Mouse (Mus musculus) brain, embryonic 14.5 days (tissue): ENCODE measurements around the gene Klhdc9.

Experiments
- CTCF ChIP-seq: fragments of 200-500 bp; IDR thresholded peaks from 2 replicates; pipeline ENCODE4 v1.5.1; 2012; ENCODE audit warnings: inconsistent platforms, mild to moderate bottlenecking, moderate library complexity, borderline replicate concordance; ENCODE audit not compliant: insufficient read depth, insufficient read length; ENCODE audit errors: extremely low read depth
- POLR2A ChIP-seq: fragments of 200-500 bp; IDR thresholded peaks from 2 replicates; pipeline ENCODE4 v1.6.1; 2012; ENCODE audit warnings: mild to moderate bottlenecking, inconsistent platforms, borderline replicate concordance; ENCODE audit not compliant: poor library complexity, insufficient read depth, insufficient read length, severe bottlenecking; ENCODE audit errors: extremely low read depth

GRCm38 (mm10) chr1:171328244-171328643 lies 32.4 kb downstream of the Klhdc9 start:
- TF ChIP-seq CTCF = no peak
- no peak for TF ChIP-seq POLR2A
